Mouse (Mus musculus) E14TG2a.4 (cell line): ENCODE measurements around the gene Pnrc2.

Experiments used
- CTCF ChIP-seq: conservative IDR thresholded peaks from 2 replicates; pipeline ENCODE4 v1.5.1; 2014; ENCODE audit warnings: low read length
- NANOG ChIP-seq: IDR thresholded peaks from 2 replicates; pipeline ENCODE4 v1.6.1; 2014; ENCODE audit warnings: borderline replicate concordance, low read length, mixed read lengths
- POU5F1 ChIP-seq: IDR thresholded peaks from 2 replicates; pipeline ENCODE4 v1.6.1; 2014; ENCODE audit warnings: low read length, borderline replicate concordance

GRCm38 (mm10) chr4:135872589-135873391, 860 bp downstream of the Pnrc2 start:
- no peak for TF ChIP-seq CTCF
- no peak for TF ChIP-seq POU5F1
- no peak for TF ChIP-seq NANOG
